Mouse (Mus musculus) intestine, embryonic 15.5 days (tissue): ENCODE measurements around the gene BC052040. TPM values are rescaled to one million over a fixed set of nuclear protein-coding genes. Genes with fewer than 3 reads are reported as not detected.

ENCODE experiments used
- ATAC-seq: fragments of 200-750 bp; cut with Nextera tagmentation; 2 replicates; pipeline ENCODE4 v1.8.0; 2017; ENCODE audit warnings: moderate TSS enrichment, moderate library complexity
- H3K27ac ChIP-seq: fragments of 300-500 bp; sonication (generic); 2 replicates; pipeline ENCODE4 v1.5.1; 2015; ENCODE audit warnings: mild to moderate bottlenecking, inconsistent platforms
- H3K27me3 ChIP-seq: fragments of 300-500 bp; sonication (generic); replicated peaks from 2 replicates; pipeline ENCODE4 v1.6.1; 2015; ENCODE audit warnings: inconsistent platforms
- H3K36me3 ChIP-seq: fragments of 300-500 bp; sonication (generic); 2 replicates; pipeline ENCODE4 v1.6.1; 2015; ENCODE audit warnings: inconsistent platforms
- H3K4me1 ChIP-seq: fragments of 300-500 bp; sonication (generic); replicated peaks from 2 replicates; pipeline ENCODE4 v1.6.1; 2015; ENCODE audit warnings: inconsistent platforms
- H3K4me2 ChIP-seq: fragments of 300-500 bp; sonication (generic); replicated peaks from 2 replicates; pipeline ENCODE4 v1.6.1; 2015; ENCODE audit warnings: mild to moderate bottlenecking, inconsistent platforms
- H3K4me3 ChIP-seq: fragments of 300-500 bp; sonication (generic); replicated peaks from 2 replicates; pipeline ENCODE4 v1.5.1; 2015; ENCODE audit warnings: inconsistent platforms
- H3K9ac ChIP-seq: fragments of 300-500 bp; sonication (generic); 2 replicates; pipeline ENCODE4 v1.6.1; 2015; ENCODE audit warnings: inconsistent platforms
- H3K9me3 ChIP-seq: fragments of 300-500 bp; sonication (generic); 2 replicates; pipeline ENCODE4 v1.6.1; 2016; ENCODE audit warnings: inconsistent platforms
- WGBS: fragments of 180-500 bp; shearing (Covaris S2); methylation state at CpG from one replicate; pipeline ENCODE4 v1.1.7; 2015; 5-methylcytosine and 5-hydroxymethylcytosine counted together
- polyA plus RNA-seq: library from polyadenylated mRNA; unstranded; fragments of >200 nt; fragmentation: Nextera tagmentation; extraction: Ambion mirVana; gene quantifications from 2 replicates; pipeline ENCODE4 v1.2.1, GENCODE M21; 2015

Gene BC052040
- polyA plus RNA-seq = 13.0 and 14.1 TPM in 2 replicates

DNA sequence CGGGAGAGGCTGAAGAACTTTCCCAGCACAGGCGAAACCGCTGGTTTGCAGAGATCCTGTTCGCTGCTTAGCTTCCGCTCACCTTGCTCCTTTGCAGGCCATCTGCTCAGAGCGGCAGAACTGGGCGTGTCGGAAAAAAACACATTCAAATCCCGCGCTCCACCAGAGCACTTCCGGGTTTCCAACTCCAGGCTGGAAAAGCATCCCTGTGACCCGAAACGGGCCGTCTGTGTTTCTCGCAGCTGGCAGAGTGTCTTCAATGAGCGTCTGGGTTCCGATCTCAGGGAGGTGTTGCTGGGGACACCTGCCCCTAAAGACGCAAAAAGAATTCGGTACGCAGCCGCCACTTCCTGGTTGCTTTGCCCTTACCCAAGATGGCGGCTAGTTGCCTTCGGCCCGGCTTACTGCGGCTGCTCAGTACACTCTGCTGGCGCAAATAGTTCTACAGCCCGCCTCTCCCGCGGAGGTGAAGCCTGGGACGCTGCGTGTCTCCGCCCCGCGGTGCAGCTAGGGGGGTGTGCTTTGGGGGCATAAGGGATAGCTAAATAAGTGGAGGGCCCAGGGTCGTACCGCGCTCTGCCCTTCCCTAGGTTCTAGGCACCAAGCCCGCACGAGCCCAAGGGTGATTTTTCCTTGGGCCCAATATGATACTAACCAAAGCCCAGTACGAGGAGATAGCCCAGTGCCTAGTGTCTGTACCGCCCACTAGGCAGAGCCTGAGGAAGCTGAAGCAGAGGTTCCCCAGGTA lies at the start of gene BC052040:
TSS of gene BC052040 (plus strand) at position 476 of the 748 bp plus-strand sequence.
- H3K9ac ChIP-seq = peak within 1 kb of the TSS; percentile 79
- H3K4me2 ChIP-seq = peak within 1 kb of the TSS; percentile 68
- peak within 1 kb of the TSS; percentile 83 for H3K27ac ChIP-seq
- peak within 1 kb of the TSS; percentile 67 for H3K4me3 ChIP-seq
- no peaks in the 10 kb centered on the region for H3K9me3 ChIP-seq
- peaks cover 12% of the 10 kb centered on the region; the same call in 1 of the 2 replicates for H3K4me1 ChIP-seq
- H3K36me3 ChIP-seq = no peaks in the 10 kb centered on the region
- under 1% methylated on average over 41 of the region's 41 CpGs for WGBS
- ATAC-seq = peak; percentile 99
- H3K27me3 ChIP-seq = no peaks in the 10 kb centered on the region

DNA sequence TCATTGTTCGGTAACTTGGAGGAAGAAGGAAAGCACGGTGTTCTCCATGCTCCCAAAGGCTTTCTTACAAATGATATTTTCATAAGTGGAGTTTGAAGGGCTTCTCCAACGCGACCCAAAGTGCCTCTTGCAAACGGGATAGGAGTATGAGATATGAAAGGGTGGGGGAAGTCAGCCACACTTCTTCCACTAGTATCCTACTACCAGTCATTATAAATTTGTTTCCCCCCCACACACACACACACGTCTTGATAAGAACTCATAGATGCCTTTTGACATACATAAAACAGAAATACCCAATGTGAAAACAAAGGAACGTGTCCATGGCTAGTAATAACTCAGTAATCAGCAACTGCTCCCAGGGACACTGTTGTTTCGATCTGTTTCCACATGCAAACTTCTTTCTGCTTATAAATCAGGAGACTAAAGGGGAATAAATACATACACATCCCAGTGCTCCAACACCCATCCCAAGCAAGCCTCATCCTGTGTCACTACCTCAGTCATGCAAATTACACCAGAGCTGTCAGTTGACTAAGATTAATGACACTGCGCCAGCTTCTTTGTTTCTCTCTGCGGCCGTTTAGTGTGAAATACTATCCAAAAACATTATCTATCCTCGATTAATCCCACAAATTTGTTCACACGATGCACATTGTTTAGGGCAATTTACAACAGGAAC lies 43.4 kb upstream of the BC052040 start:
- Histone ChIP-seq H3K4me2 (no peak overlapping the region), H3K27ac (no peak overlapping the region), H3K36me3 (no peaks in the 10 kb centered on the region), H3K4me3 (no peak overlapping the region), H3K27me3 (no peaks in the 10 kb centered on the region), H3K9ac (no peak overlapping the region), H3K9me3 (no peaks in the 10 kb centered on the region), H3K4me1 (no peaks in the 10 kb centered on the region)
- ATAC-seq = no peak
- WGBS = 49% methylated on average over 13 of the region's 13 CpGs

DNA sequence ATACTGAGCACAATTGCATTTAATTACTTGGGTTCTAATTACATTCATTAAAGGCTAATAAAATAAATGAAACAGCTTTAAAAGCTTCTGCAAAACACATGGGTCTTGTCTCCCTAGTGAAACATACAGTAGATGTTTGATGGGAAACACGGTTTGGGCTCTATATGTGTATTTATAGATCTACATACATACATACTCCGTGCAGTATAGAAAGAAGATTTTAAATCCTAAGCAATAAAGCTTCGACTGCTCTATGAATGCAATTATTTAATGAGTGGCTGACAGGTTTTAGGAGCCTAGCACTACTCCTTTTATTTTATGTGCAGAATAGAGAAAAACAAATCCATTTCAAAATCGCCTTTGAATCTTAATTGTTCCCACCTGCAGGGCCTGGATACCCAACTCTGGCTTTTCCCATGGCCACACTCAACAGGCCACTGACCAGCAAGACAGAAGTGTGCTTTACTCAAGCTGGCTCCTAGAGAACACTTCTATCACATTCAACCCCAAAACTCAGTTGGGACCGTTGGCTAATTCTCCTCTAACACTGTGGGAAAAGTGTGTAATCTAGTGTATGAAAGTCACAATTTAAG lies 42.7 kb upstream of the BC052040 start:
- WGBS = 69% methylated on average over 5 of the region's 5 CpGs
- Histone ChIP-seq H3K27ac (no peak overlapping the region), H3K4me2 (no peak overlapping the region), H3K9me3 (no peaks in the 10 kb centered on the region), H3K27me3 (no peaks in the 10 kb centered on the region), H3K36me3 (no peaks in the 10 kb centered on the region), H3K4me3 (no peak overlapping the region), H3K9ac (no peak overlapping the region), H3K4me1 (no peaks in the 10 kb centered on the region)
- no peak for ATAC-seq

DNA sequence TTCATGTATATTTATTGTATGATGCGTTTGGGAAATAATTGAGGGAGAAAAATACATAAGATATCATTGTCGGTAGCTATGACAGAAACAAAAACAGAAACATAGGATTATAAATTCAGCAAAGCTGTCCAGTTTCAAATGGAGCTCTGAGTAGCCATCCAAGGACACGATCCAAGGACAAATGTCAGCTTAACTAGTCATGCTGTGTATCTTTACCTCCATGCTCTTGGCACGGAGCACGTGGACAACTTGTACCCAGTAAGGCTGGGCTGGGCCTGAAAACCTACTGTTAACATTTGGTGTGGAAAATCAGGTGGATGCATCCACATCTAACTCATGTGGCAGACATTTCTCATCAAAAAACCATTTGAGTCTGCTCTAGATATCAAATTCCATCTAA lies 41.8 kb upstream of the BC052040 start:
- Histone ChIP-seq H3K9ac (no peak overlapping the region), H3K27ac (no peak overlapping the region), H3K27me3 (no peaks in the 10 kb centered on the region), H3K9me3 (no peaks in the 10 kb centered on the region), H3K4me2 (no peak overlapping the region), H3K4me1 (no peaks in the 10 kb centered on the region), H3K4me3 (no peak overlapping the region), H3K36me3 (no peaks in the 10 kb centered on the region)
- 87% methylated on average over 5 of the region's 5 CpGs for WGBS
- ATAC-seq = no peak

DNA sequence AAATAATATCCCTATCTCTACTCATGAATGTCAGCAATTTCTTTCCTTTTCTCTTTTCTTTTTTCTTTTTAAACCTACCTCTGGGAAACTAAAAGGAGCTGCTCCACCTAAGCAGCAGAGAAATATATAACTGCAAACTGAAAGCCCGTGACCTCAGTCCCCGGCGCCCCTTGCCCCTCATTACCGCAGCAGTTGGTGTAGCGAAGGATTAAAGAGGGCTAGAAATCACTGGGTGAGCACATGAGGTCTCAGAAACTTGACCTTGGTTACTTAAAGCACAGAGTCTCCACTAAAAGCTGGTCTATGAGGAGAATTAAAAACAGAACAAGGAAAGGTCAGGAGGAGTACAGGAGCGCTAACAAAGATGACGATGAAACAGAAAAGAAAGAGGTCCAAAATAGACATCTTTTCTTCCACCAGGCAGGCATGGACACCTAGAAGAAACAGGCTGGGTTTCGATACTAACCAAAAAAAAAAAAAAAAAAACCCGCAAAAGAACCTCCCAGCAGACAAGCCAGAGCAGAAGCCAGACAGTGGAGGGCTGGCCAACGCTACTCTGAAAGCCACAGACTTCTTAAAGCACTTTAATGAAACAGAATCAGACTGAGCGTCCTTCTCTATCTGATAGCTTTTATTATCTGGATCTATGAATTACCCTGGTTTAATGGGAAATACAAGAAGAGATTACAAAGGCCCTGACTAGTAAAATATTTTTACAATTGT lies 39.0 kb upstream of the BC052040 start:
- no peaks in the 10 kb centered on the region for H3K4me1 ChIP-seq
- H3K9ac ChIP-seq = no peak overlapping the region
- H3K27ac ChIP-seq = no peak overlapping the region
- ATAC-seq = no peak
- H3K9me3 ChIP-seq = no peaks in the 10 kb centered on the region
- WGBS = 57% methylated on average over 11 of the region's 11 CpGs
- H3K4me3 ChIP-seq = no peak overlapping the region
- no peak overlapping the region for H3K4me2 ChIP-seq
- no peaks in the 10 kb centered on the region for H3K27me3 ChIP-seq
- no peaks in the 10 kb centered on the region for H3K36me3 ChIP-seq

DNA sequence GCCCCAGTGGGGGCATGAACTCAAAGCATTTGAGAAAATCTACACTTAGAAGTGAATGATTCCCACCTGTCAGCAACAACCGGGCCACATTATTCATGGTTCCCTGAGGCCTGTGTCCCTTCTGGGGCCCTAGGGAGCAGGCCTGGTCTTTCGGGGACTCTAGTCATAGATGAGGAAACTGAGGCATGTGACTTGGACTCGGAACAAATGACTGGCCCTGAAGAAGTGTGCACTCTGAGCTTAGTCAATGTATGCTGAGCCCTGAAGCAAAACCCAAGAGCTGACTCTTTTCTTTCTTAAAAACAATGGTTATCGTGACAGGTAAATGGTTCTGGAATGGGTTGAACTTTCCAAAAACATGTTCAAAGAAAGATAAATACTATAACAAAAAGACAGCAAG lies 38.3 kb upstream of the BC052040 start:
- H3K36me3 ChIP-seq = no peaks in the 10 kb centered on the region
- H3K27me3 ChIP-seq = no peaks in the 10 kb centered on the region
- H3K9ac ChIP-seq = no peak overlapping the region
- H3K4me1 ChIP-seq = no peaks in the 10 kb centered on the region
- WGBS = 80% methylated on average over 4 of the region's 4 CpGs
- no peak overlapping the region for H3K4me3 ChIP-seq
- no peak for ATAC-seq
- no peaks in the 10 kb centered on the region for H3K9me3 ChIP-seq
- H3K27ac ChIP-seq = no peak overlapping the region
- no peak overlapping the region for H3K4me2 ChIP-seq

DNA sequence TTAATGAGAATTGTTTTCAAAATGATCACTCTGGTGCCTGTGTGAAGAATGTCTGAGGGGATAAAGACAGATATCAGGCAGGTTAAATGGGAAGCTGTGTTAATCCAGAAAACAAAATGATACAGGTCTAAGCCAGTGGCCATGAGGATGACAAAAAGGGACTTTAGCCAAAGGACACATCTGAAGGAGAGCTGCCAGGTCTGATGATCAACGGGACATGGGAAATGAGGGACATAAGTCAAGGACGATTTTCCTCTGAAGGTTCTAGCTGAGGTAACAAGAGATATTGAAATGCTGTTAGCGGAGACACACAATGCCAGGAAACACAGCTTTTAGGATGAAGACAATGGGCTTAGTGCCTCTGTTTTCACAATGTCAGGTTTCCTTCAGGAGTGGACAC lies 29.6 kb upstream of the BC052040 start:
- Histone ChIP-seq H3K36me3 (no peaks in the 10 kb centered on the region), H3K9me3 (no peaks in the 10 kb centered on the region), H3K9ac (no peak overlapping the region), H3K27me3 (no peaks in the 10 kb centered on the region), H3K4me2 (no peak overlapping the region), H3K4me3 (no peak overlapping the region), H3K4me1 (0 out of 2 replicates have a peak, but pooled peaks cover 5% of the 10 kb centered on the region), H3K27ac (no peak overlapping the region)
- no peak for ATAC-seq
- 85% methylated on average over 3 of the region's 3 CpGs for WGBS

DNA sequence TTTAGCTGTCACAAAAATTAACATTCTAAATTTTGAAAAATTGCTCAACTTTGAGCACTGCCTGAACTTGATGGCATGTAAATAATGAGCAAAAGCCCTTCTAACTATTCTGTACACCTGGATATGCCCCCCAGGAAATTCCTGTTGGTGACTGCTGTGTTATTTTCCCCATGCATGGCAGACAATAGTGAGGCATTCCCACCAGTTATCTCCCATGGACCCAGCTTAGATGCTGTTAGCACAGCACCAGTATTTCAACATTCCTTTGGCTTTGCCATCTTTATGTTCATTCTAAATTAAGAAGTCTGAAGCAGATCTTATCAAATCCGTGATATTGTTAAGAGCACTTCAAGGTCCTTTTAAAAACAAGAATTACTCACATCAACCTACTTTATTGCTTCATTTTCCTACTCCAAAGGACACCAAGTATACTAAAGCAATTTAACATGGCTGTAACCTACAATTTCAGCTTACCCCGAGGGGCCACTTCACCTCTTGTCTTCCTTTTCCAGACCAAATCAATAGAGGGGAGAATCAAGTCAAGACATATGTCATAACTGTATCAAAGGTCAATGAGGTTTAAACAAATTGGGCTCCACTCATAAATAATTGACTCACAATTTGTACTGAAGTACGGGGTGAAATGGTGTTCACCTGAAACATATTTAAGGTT lies 19.2 kb upstream of the BC052040 start:
- no peak overlapping the region for H3K27ac ChIP-seq
- WGBS = 49% methylated on average over 3 of the region's 3 CpGs
- H3K36me3 ChIP-seq = no peaks in the 10 kb centered on the region
- H3K4me2 ChIP-seq = no peak overlapping the region
- H3K9ac ChIP-seq = no peak overlapping the region
- H3K27me3 ChIP-seq = no peaks in the 10 kb centered on the region
- H3K4me3 ChIP-seq = no peak overlapping the region
- H3K9me3 ChIP-seq = no peaks in the 10 kb centered on the region
- H3K4me1 ChIP-seq = no peaks in the 10 kb centered on the region
- ATAC-seq = peak; percentile 87

DNA sequence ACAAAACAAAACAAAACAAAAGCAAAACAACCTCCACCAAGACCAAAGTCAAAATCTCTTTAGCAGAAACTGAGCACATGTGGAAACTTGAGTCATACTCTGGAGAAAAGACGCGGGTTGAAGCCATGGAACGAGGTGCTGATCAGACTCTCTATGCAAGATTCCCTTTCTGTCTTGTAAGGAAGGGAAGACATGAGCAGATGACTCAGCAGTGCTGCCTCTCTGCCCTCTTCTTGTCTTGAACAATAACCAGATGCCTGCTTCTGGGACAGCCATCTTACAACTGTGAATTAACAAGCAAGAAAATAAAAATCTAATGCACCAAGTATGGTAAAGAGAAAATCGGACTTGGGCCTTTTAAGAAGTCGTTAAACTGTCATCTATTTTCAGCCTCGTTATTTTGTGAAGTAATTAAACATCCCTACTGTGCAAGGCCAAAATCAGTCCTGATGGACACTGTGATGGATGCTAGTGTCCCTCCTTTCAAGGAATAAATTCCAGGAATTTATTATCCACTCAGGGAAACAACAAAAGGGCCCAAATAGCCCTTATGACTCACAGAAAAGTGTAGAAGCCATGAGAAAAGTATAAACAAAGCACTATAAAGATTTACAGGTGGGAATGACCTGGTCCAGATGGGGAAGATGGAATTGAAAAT lies 18.0 kb upstream of the BC052040 start:
- no peak for ATAC-seq
- Histone ChIP-seq H3K4me1 (no peaks in the 10 kb centered on the region), H3K4me2 (no peak overlapping the region), H3K4me3 (no peak overlapping the region), H3K9ac (no peak overlapping the region), H3K27ac (no peak overlapping the region), H3K27me3 (no peaks in the 10 kb centered on the region), H3K36me3 (no peaks in the 10 kb centered on the region), H3K9me3 (no peaks in the 10 kb centered on the region)
- WGBS = 57% methylated on average over 6 of the region's 6 CpGs

DNA sequence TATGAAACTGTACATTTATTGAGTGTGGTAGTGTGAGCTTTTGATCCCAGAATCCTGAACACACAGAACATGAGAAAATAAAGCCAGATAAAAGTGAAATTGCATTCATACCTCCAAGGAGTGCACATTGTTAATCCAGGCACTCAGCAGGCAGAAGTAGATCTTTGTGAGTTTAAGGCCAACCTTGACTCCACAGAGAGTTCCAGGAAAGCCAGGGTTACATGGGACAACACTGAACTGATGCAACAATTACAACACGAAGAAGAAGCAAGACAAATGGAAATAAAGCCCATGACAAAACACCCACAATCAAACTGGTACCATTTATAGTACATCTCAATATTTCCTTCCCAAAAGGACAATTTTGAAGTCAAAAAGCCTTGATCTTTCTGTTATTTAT lies 9.5 kb upstream of the BC052040 start:
- no peak overlapping the region for H3K27ac ChIP-seq
- no peaks in the 10 kb centered on the region for H3K4me1 ChIP-seq
- no peaks in the 10 kb centered on the region for H3K36me3 ChIP-seq
- no peak for ATAC-seq
- H3K4me2 ChIP-seq = no peak overlapping the region
- H3K9ac ChIP-seq = no peak overlapping the region
- no peaks in the 10 kb centered on the region for H3K9me3 ChIP-seq
- WGBS = 87% methylated on average over 1 of the region's 1 CpGs
- no peak overlapping the region for H3K4me3 ChIP-seq
- H3K27me3 ChIP-seq = no peaks in the 10 kb centered on the region

DNA sequence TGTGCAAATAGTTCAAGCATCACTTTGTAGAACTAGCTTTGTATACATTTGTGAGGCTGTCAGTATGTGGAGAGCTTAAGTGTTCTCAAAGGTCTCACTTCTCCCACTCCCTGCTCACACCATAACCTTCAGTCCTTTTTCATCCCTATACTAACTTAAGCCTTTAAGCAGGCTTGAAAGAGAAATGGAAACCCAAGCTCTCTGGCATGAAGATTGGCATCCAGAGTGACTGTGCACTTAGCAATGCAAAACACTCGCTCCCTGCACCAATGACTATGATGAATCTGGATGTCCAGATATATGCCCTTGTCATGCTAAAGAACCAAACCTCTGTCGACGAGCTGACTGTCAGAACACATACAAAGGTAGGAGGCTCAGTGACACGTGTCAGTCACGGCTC lies 6.7 kb upstream of the BC052040 start:
- H3K9ac ChIP-seq = no peak overlapping the region
- 0 out of 2 replicates have a peak, but pooled peaks cover 5% of the 10 kb centered on the region for H3K4me1 ChIP-seq
- no peaks in the 10 kb centered on the region for H3K9me3 ChIP-seq
- no peaks in the 10 kb centered on the region for H3K27me3 ChIP-seq
- no peak overlapping the region for H3K4me3 ChIP-seq
- H3K4me2 ChIP-seq = no peak overlapping the region
- ATAC-seq = no peak
- H3K36me3 ChIP-seq = no peaks in the 10 kb centered on the region
- no peak overlapping the region for H3K27ac ChIP-seq
- 64% methylated on average over 5 of the region's 5 CpGs for WGBS
